Mouse (Mus musculus) limb, embryonic 14.5 days (tissue): ENCODE measurements at regions not wholly inside any gene's neighbourhood (a gene's known extent, or its start where the extent isn't known, plus 50 kb on each side); places are given as distances from the start of the nearest gene placed in this dataset.

ENCODE experiments used
- ATAC-seq: fragments of 200-750 bp; cut with Nextera tagmentation; 2 replicates; pipeline ENCODE4 v1.8.0; 2017; ENCODE audit warnings: low read depth, moderate number of reproducible peaks, moderate TSS enrichment; ENCODE audit not compliant: low FRiP score
- DNase-seq: peaks from one replicate; pipeline ENCODE4 v3.0.0-alpha.2; 2015; ENCODE audit warnings: low spot score
- H3K27ac ChIP-seq: fragments of 300-500 bp; sonication (generic); replicated peaks from 2 replicates; pipeline ENCODE4 v1.5.1; 2014; ENCODE audit warnings: low read depth, mild to moderate bottlenecking, low read length, moderate library complexity, mixed read lengths
- H3K27me3 ChIP-seq: fragments of 300-500 bp; sonication (generic); 2 replicates; pipeline ENCODE4 v1.6.1; 2014; ENCODE audit warnings: low read length, mixed read lengths; ENCODE audit not compliant: control insufficient read depth, insufficient read depth
- H3K36me3 ChIP-seq: fragments of 300-500 bp; sonication (generic); 2 replicates; pipeline ENCODE4 v1.6.1; 2014; ENCODE audit warnings: mild to moderate bottlenecking, low read length, moderate library complexity, mixed read lengths; ENCODE audit not compliant: control insufficient read depth, insufficient read depth
- H3K4me1 ChIP-seq: fragments of 300-500 bp; sonication (generic); 2 replicates; pipeline ENCODE4 v1.6.1; 2014; ENCODE audit warnings: antibody characterized with exemption, low read length, mixed read lengths; ENCODE audit not compliant: control insufficient read depth, insufficient read depth
- H3K4me2 ChIP-seq: fragments of 300-500 bp; sonication (generic); replicated peaks from 2 replicates; pipeline ENCODE4 v1.6.1; 2014; ENCODE audit warnings: low read depth, mild to moderate bottlenecking, low read length, moderate library complexity; ENCODE audit not compliant: severe bottlenecking
- H3K4me3 ChIP-seq: fragments of 300-500 bp; sonication (generic); replicated peaks from 2 replicates; pipeline ENCODE4 v1.5.1; 2014; ENCODE audit warnings: low read length
- H3K9ac ChIP-seq: fragments of 300-500 bp; sonication (generic); 2 replicates; pipeline ENCODE4 v1.6.1; 2014; ENCODE audit warnings: mild to moderate bottlenecking, low read depth, low read length, moderate library complexity; ENCODE audit not compliant: severe bottlenecking
- H3K9me3 ChIP-seq: fragments of 300-500 bp; sonication (generic); 2 replicates; pipeline ENCODE4 v1.6.1; 2016; ENCODE audit warnings: low read length; ENCODE audit not compliant: control insufficient read depth
- POLR2A ChIP-seq: fragments of 200-500 bp; IDR thresholded peaks from 2 replicates; pipeline ENCODE4 v1.8.0; 2012; ENCODE audit warnings: inconsistent platforms, mild to moderate bottlenecking, moderate library complexity, borderline replicate concordance; ENCODE audit not compliant: insufficient read depth, insufficient read length; ENCODE audit errors: extremely low read depth
- WGBS: fragments of 180-500 bp; shearing (Covaris S2); extraction: QIAGEN DNeasy Blood & Tissue Kit; methylation state at CpG from one replicate; pipeline ENCODE4 v1.1.7; 2014; 5-methylcytosine and 5-hydroxymethylcytosine counted together

DNA sequence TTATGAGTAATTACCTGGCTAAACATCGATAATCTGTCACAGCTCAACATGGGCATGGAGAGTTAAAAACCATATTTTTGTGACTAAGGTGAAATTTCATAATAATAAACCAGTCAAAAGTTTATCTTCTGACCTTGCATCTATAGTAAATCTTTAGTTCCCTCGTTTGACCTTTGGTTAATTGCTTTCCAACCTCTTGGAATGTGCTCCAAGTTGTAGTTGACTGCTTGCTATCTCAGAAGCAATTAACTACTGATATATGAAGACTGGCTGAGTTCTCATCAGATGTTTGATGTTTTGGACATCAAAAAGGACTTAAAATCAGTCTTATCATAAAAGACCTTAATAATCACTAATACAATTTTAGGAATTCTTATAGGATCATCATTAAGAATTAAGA lies 895.8 kb upstream of the Tmprss15 start:
- Histone ChIP-seq H3K4me1 (no peaks in the 10 kb centered on the region), H3K9ac (no peak overlapping the region), H3K27ac (no peak overlapping the region), H3K36me3 (no peaks in the 10 kb centered on the region), H3K4me2 (no peak overlapping the region), H3K27me3 (no peaks in the 10 kb centered on the region), H3K4me3 (no peak overlapping the region), H3K9me3 (no peaks in the 10 kb centered on the region)
- ATAC-seq: no peak
- WGBS: 63% methylated on average over 2 of the region's 2 CpGs
- no peak for TF ChIP-seq POLR2A
- DNase-seq: no peak

DNA sequence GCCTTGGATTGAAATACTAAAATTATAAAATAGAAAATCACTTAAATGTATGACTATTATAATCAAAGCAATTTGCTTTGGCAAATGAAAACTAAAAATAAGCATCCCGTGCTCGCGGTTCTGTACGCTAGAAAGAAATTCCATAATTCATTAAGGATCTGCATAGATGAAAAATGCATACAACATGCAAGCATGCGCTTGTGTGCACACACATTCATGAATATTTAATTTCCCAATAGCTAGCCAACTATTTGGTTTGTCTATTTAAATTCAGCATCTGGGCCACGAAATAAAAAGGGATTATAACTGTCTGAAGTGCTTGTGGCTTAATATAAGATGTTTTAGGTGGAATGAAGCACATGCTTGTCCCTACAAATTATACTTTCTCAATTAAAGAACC lies 881.2 kb upstream of the Tmprss15 start:
- no peaks in the 10 kb centered on the region for H3K27me3 ChIP-seq
- H3K4me1 ChIP-seq: no peaks in the 10 kb centered on the region
- H3K4me2 ChIP-seq: no peak overlapping the region
- no peak overlapping the region for H3K4me3 ChIP-seq
- no peaks in the 10 kb centered on the region for H3K36me3 ChIP-seq
- no peak for DNase-seq
- 87% methylated on average over 6 of the region's 6 CpGs for WGBS
- no peaks in the 10 kb centered on the region for H3K9me3 ChIP-seq
- TF ChIP-seq POLR2A: no peak
- no peak overlapping the region for H3K9ac ChIP-seq
- H3K27ac ChIP-seq: no peak overlapping the region
- no peak for ATAC-seq

DNA sequence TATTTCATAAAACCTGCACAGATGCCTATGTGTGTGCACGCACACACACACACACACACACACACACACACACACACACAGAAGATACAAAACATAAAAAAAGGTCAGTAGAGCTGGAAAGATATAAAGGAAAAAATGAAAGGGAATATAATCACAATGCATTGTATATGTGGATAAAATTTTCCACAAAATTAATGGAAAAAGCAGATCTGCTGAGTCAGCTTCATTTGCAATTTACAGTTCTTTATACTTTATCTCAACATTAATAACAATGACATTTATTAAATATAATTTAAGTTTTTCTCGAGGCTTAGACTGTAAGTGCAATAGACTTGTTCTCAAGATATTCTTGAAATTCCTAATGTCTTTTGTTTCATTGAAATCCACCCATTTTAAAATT lies 846.1 kb upstream of the Tmprss15 start:
- H3K9me3 ChIP-seq: no peaks in the 10 kb centered on the region
- H3K27ac ChIP-seq: no peak overlapping the region
- no peak for TF ChIP-seq POLR2A
- H3K4me2 ChIP-seq: no peak overlapping the region
- H3K36me3 ChIP-seq: no peaks in the 10 kb centered on the region
- 71% methylated on average over 2 of the region's 2 CpGs for WGBS
- ATAC-seq (no peak), DNase-seq (no peak)
- H3K4me3 ChIP-seq: no peak overlapping the region
- H3K27me3 ChIP-seq: no peaks in the 10 kb centered on the region
- H3K4me1 ChIP-seq: no peaks in the 10 kb centered on the region
- H3K9ac ChIP-seq: no peak overlapping the region

DNA sequence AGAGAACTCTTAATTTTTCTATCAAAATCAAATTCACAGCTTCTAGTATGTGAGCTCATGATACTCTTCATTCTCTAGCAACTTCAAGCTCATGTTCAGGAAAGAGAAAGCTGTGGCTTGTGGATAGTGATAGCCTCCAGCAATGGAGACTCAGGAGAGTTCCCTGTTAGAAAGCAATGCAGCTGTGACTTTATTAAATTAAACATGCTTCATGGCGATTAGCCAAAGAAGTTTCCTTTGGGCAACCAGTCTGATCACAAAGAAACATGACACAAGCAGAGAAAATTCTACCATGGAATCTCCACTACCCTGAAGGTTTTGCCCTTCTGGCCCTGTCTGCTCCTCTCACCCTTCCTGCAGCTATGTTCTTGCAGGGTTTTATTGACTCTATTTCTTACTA lies 816.2 kb upstream of the Tmprss15 start:
- Histone ChIP-seq H3K4me3 (no peak overlapping the region), H3K9ac (no peak overlapping the region), H3K4me2 (no peak overlapping the region), H3K27me3 (no peaks in the 10 kb centered on the region), H3K4me1 (no peaks in the 10 kb centered on the region), H3K27ac (no peak overlapping the region), H3K9me3 (no peaks in the 10 kb centered on the region), H3K36me3 (no peaks in the 10 kb centered on the region)
- ATAC-seq (no peak), DNase-seq (peak; percentile 14)
- no peak for TF ChIP-seq POLR2A
- WGBS: 68% methylated on average over 1 of the region's 1 CpGs

DNA sequence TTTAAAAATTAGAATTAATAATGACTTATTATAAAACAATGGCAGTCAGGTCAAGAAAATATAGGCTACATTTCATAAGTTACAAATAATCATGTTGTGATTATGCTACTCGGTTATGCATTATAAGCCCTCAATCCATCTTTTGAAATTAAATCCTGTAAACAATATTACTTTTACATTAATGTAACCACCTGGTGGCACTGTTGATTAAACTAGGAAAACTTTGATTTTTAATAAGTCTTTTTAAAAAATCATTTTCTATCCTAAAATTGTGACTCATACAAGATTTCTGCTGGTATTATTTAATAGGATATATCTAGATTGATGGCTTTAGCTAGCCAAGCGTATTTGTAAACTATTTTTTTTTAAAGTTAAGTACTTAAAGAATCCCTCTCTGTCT lies 810.6 kb upstream of the Tmprss15 start:
- Histone ChIP-seq H3K4me2 (no peak overlapping the region), H3K9ac (no peak overlapping the region), H3K27ac (no peak overlapping the region), H3K27me3 (no peaks in the 10 kb centered on the region), H3K4me1 (no peaks in the 10 kb centered on the region), H3K36me3 (no peaks in the 10 kb centered on the region), H3K9me3 (no peaks in the 10 kb centered on the region), H3K4me3 (no peak overlapping the region)
- WGBS: 68% methylated on average over 2 of the region's 2 CpGs
- DNase-seq (no peak), ATAC-seq (no peak)
- TF ChIP-seq POLR2A: no peak

DNA sequence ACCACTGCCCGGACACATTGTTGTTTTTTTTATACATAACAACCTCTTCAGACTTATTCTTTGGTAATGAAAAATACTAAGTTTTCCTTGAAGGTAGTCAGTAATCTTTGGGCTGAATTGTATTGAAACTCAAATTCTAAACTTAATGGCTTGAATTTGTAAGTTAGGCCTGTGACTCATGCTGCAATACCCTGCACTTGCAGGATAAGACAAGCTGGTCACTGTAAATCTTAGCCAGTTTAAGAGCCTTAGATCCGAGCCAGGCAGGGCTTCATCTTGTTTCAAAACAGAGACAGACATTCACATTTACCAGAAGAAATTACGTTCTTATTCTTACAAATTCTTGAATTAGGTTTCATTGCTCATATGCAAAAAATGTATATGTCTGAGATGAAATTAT lies 791.0 kb upstream of the Tmprss15 start:
- WGBS: 66% methylated on average over 3 of the region's 3 CpGs
- H3K9me3 ChIP-seq: no peaks in the 10 kb centered on the region

More for the DNA sequence above, 791.0 kb upstream of the Tmprss15 start:
- no peak for TF ChIP-seq POLR2A
- DNase-seq (no peak), ATAC-seq (no peak)
- Histone ChIP-seq H3K4me2 (no peak overlapping the region), H3K27me3 (no peaks in the 10 kb centered on the region), H3K4me3 (no peak overlapping the region), H3K9ac (no peak overlapping the region), H3K36me3 (no peaks in the 10 kb centered on the region), H3K4me1 (no peaks in the 10 kb centered on the region), H3K27ac (no peak overlapping the region)
